Mouse (Mus musculus): ENCODE data around the gene Vmn2r73. TPM values are rescaled to one million over a fixed set of nuclear protein-coding genes. Genes with fewer than 3 reads are reported as not detected.

Gene Vmn2r73
- not detected in 2 replicates for total RNA-seq (2015)
- total RNA-seq (2017), result not detected in 2 replicates

- ATAC-seq (replicated peaks; ENCODE audit: poor library complexity), result no peak
Measured at GRCm38 (mm10) chr7:85876166-85876565, at the start of gene Vmn2r73. TSS of gene Vmn2r73 (minus strand) at chr7:85876266.

- ATAC-seq (replicated peaks; ENCODE audit: poor library complexity), result no peak
Measured at GRCm38 (mm10) chr7:85840090-85840948, 35.7 kb downstream of the Vmn2r73 start.

GRCm38 (mm10) chr7:85818092-85818491 lies 58.0 kb downstream of the Vmn2r73 start:
- ATAC-seq (replicated peaks; ENCODE audit: poor library complexity), result 0 out of 2 replicates have a peak, but pooled peaks have one; percentile 46

Other genes with a start within 250 kb of the Vmn2r73 start
- not detected in 2 replicates for gene Vmn2r72, start 121.2 kb downstream of the Vmn2r73 start, total RNA-seq (2015)
- not detected in 2 replicates for gene Vmn2r72, start 121.2 kb downstream of the Vmn2r73 start, total RNA-seq (2017)
- not detected in 2 replicates for gene Vmn2r74, start 85.4 kb upstream of the Vmn2r73 start, total RNA-seq (2015)
- not detected in 2 replicates for gene Vmn2r74, start 85.4 kb upstream of the Vmn2r73 start, total RNA-seq (2017)

All from megakaryocyte progenitor cell, adult 5-6 weeks (primary cell).